Mouse (Mus musculus) adipose tissue, adult 10 weeks (tissue): ENCODE measurements around the gene Vps54. TPM values are rescaled to one million over a fixed set of nuclear protein-coding genes. Genes with fewer than 3 reads are reported as not detected.

Source experiments
- polyA plus RNA-seq: library from polyadenylated mRNA; stranded (reverse); fragments of 350-450 nt; fragmentation: Illumina TruSeq; extraction: RNeasy Lipid Tissue Mini Kit (QIAGEN cat#74804); gene quantifications from one replicate; pipeline ENCODE4 v1.2.3, GENCODE M21; 2014; ENCODE audit warnings: low read depth, low replicate concordance

Vps54 gene
- 36.5 TPM for polyA plus RNA-seq

GRCm38 (mm10) chr11:21239021-21239661 is at the start of gene Vps54:
Gene Vps54, plus strand, starts transcription at chr11:21239281.

Other genes with a start within 250 kb of the Vps54 start
- gene Peli1, start 148.0 kb upstream of the Vps54 start, polyA plus RNA-seq = 26.0 TPM
- gene Ugp2, start 131.9 kb downstream of the Vps54 start, polyA plus RNA-seq = 72.6 TPM